Mouse (Mus musculus) stomach, embryonic 16.5 days (tissue): ENCODE measurements around the gene Lfng. TPM values are rescaled to one million over a fixed set of nuclear protein-coding genes. Genes with fewer than 3 reads are reported as not detected.

Source experiments
- ATAC-seq: fragments of 200-750 bp; cut with Nextera tagmentation; 2 replicates; pipeline ENCODE4 v1.8.0; 2017; ENCODE audit warnings: moderate number of reproducible peaks, moderate TSS enrichment; ENCODE audit not compliant: insufficient read depth, low FRiP score
- H3K27ac ChIP-seq: fragments of 300-500 bp; sonication (generic); 2 replicates; pipeline ENCODE4 v1.5.1; 2014; ENCODE audit warnings: low read length
- H3K27me3 ChIP-seq: fragments of 300-500 bp; sonication (generic); 2 replicates; pipeline ENCODE4 v1.6.1; 2014; ENCODE audit warnings: low read length, control low read depth, mixed read lengths; ENCODE audit not compliant: control insufficient read depth, insufficient read depth
- H3K36me3 ChIP-seq: fragments of 300-500 bp; sonication (generic); 2 replicates; pipeline ENCODE4 v1.6.1; 2014; ENCODE audit warnings: low read length; ENCODE audit not compliant: control insufficient read depth, insufficient read depth
- H3K4me1 ChIP-seq: fragments of 300-500 bp; sonication (generic); 2 replicates; pipeline ENCODE4 v1.6.1; 2014; ENCODE audit warnings: low read length, control low read depth, mixed read lengths; ENCODE audit not compliant: control insufficient read depth, insufficient read depth
- H3K4me2 ChIP-seq: fragments of 300-500 bp; sonication (generic); 2 replicates; pipeline ENCODE4 v1.6.1; 2014; ENCODE audit warnings: low read depth, low read length, mixed read lengths
- H3K4me3 ChIP-seq: fragments of 300-500 bp; sonication (generic); replicated peaks from 2 replicates; pipeline ENCODE4 v1.5.1; 2014; ENCODE audit warnings: mild to moderate bottlenecking, low read length
- H3K9ac ChIP-seq: fragments of 300-500 bp; sonication (generic); 2 replicates; pipeline ENCODE4 v1.6.1; 2014; ENCODE audit warnings: low read length
- H3K9me3 ChIP-seq: fragments of 300-500 bp; sonication (generic); replicated peaks from 2 replicates; pipeline ENCODE4 v1.6.1; 2016; ENCODE audit warnings: low read length, control low read depth; ENCODE audit not compliant: control insufficient read depth
- WGBS: fragments of 180-500 bp; shearing (Covaris S2); extraction: QIAGEN DNeasy Blood & Tissue Kit; methylation state at CpG from one replicate; pipeline ENCODE4 v1.1.7; 2014; 5-methylcytosine and 5-hydroxymethylcytosine counted together
- polyA plus RNA-seq: library from polyadenylated mRNA; unstranded; fragments of >200 nt; fragmentation: Nextera tagmentation; extraction: Ambion mirVana; gene quantifications from 2 replicates; pipeline ENCODE4 v1.2.1, GENCODE M21; 2015

Lfng gene
- polyA plus RNA-seq, 1 experiment from 2014 or later: 21.5 TPM

DNA sequence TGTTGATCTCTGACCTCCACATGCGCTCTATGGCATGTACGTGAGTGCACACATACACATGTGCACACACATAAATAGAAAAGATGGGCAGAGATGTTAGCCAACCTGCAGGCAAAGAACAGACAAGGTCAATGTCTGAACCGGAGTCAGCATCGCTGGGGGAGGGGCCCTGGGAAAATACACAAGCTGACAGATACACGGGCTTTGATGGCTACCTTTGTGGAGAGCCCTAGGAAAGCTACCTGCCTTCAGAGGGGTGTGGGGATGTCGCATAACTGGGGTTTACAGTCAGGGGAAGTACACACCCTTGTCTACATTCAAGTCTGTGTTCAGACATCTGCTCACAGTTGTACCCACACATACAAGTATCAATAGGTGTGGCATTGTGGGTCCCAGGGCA is 31.4 kb downstream of the Lfng start:
- Histone ChIP-seq H3K27ac (no peak overlapping the region), H3K4me2 (no peak overlapping the region), H3K27me3 (no peaks in the 10 kb centered on the region), H3K36me3 (0 out of 2 replicates have a peak, but pooled peaks cover 14% of the 10 kb centered on the region), H3K9me3 (no peaks in the 10 kb centered on the region), H3K4me1 (peaks cover 33% of the 10 kb centered on the region), H3K4me3 (no peak overlapping the region), H3K9ac (no peak overlapping the region)
- no peak for ATAC-seq
- 85% methylated on average over 6 of the region's 6 CpGs for whole genome bisulfite sequencing

GRCm38 (mm10) chr5:140639312-140639711 is 32.2 kb downstream of the Lfng start:
- Histone ChIP-seq H3K4me2 (no peak overlapping the region), H3K27ac (no peak overlapping the region), H3K9me3 (no peaks in the 10 kb centered on the region), H3K4me1 (peaks cover 33% of the 10 kb centered on the region), H3K36me3 (0 out of 2 replicates have a peak, but pooled peaks cover 13% of the 10 kb centered on the region), H3K27me3 (no peaks in the 10 kb centered on the region), H3K4me3 (no peak overlapping the region), H3K9ac (0 out of 2 replicates have a peak overlapping the region, but pooled peaks have one; percentile 20)
- WGBS: 90% methylated on average over 4 of the region's 4 CpGs
- ATAC-seq: no peak

GRCm38 (mm10) chr5:140639871-140640270 is 32.8 kb downstream of the Lfng start:
- H3K4me1 ChIP-seq: peaks cover 37% of the 10 kb centered on the region
- H3K27ac ChIP-seq: no peak overlapping the region
- no peak overlapping the region for H3K4me2 ChIP-seq
- H3K9ac ChIP-seq: peak overlapping the region; percentile 20; the same call in 1 of the 2 replicates
- no peaks in the 10 kb centered on the region for H3K9me3 ChIP-seq
- H3K4me3 ChIP-seq: no peak overlapping the region
- 0 out of 2 replicates have a peak, but pooled peaks cover 9% of the 10 kb centered on the region for H3K36me3 ChIP-seq
- WGBS: 75% methylated on average over 14 of the region's 14 CpGs
- H3K27me3 ChIP-seq: no peaks in the 10 kb centered on the region
- no peak for ATAC-seq

DNA sequence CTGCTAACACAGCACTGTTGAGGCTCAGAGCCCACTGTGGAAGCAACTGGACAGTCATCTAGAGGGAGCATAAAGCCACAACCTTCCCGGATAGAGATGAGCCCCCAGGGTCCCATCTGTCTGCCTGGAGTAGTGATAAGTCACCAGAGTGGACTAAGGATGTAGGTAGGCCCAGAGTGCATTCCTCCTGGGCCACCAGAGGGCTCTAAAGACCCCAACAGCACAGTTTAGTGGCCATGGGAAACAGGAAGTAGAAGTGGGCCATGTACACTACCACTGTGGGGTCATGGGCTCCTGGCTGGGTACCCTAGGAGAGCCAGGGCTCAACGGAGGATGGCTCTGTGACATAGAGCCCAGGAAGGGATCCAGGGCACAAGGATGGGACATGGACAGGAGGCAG is 33.7 kb downstream of the Lfng start:
- no peak overlapping the region for H3K9ac ChIP-seq
- no peaks in the 10 kb centered on the region for H3K9me3 ChIP-seq
- no peaks in the 10 kb centered on the region for H3K27me3 ChIP-seq
- no peak overlapping the region for H3K4me2 ChIP-seq
- 0 out of 2 replicates have a peak, but pooled peaks cover 9% of the 10 kb centered on the region for H3K36me3 ChIP-seq
- 82% methylated on average over 2 of the region's 2 CpGs for WGBS
- H3K27ac ChIP-seq: peak overlapping the region; percentile 89
- peak; percentile 5; the same call in 1 of the 2 replicates for ATAC-seq
- peaks cover 46% of the 10 kb centered on the region for H3K4me1 ChIP-seq
- H3K4me3 ChIP-seq: no peak overlapping the region

DNA sequence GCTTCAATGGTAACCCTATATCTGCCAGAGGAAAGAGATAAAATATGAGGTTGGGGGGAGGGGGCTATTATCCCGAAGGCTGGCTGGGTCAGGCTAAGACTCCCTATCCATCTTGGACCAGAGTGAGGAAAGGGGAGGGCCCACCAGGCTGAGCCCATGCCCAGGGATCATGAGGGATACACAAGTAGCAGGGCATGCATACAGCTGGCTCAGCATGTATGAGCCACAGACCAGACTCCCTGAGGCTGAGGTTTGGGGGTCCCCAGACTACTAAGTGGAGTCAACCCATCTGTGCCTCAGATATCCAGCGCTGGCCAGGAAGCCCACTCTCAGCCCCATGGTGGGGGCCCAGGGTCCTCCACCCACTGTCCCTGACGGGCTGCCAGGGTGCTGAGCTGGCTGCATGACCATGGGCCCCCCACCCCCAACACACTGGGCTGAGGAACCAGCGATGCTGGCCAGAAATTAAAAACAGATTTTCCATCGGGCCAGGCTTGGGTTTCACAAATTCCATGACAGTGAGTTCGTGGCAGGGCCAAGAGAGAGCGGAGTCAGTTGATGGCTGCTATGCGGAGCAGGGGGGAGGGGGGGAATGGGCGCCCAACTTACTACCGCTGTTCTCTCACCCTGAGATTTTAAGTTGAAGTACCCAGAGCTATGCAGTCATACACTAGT is 34.3 kb downstream of the Lfng start:
- H3K27me3 ChIP-seq: no peaks in the 10 kb centered on the region
- H3K4me2 ChIP-seq: peak overlapping the region; percentile 12; the same call in 1 of the 2 replicates
- 0 out of 2 replicates have a peak, but pooled peaks cover 9% of the 10 kb centered on the region for H3K36me3 ChIP-seq
- peak; percentile 69 for ATAC-seq
- peak overlapping the region; percentile 52 for H3K9ac ChIP-seq
- H3K27ac ChIP-seq: peak overlapping the region; percentile 89
- WGBS: 43% methylated on average over 10 of the region's 10 CpGs
- no peaks in the 10 kb centered on the region for H3K9me3 ChIP-seq
- no peak overlapping the region; the same call in 1 of the 2 replicates for H3K4me3 ChIP-seq
- H3K4me1 ChIP-seq: peaks cover 51% of the 10 kb centered on the region

- peaks cover 58% of the 10 kb centered on the region for H3K4me1 ChIP-seq
- no peaks in the 10 kb centered on the region for H3K9me3 ChIP-seq
- H3K4me3 ChIP-seq: no peak overlapping the region; the same call in 1 of the 2 replicates
- no peaks in the 10 kb centered on the region for H3K27me3 ChIP-seq
- 60% methylated on average over 3 of the region's 3 CpGs for WGBS
- H3K4me2 ChIP-seq: peak overlapping the region; percentile 12; the same call in 1 of the 2 replicates
- peak overlapping the region; percentile 52 for H3K9ac ChIP-seq
- ATAC-seq: no peak
- peak overlapping the region; percentile 89 for H3K27ac ChIP-seq
- H3K36me3 ChIP-seq: 0 out of 2 replicates have a peak, but pooled peaks cover 5% of the 10 kb centered on the region
Observed at GRCm38 (mm10) chr5:140642076-140642475, 35.0 kb downstream of the Lfng start.

DNA sequence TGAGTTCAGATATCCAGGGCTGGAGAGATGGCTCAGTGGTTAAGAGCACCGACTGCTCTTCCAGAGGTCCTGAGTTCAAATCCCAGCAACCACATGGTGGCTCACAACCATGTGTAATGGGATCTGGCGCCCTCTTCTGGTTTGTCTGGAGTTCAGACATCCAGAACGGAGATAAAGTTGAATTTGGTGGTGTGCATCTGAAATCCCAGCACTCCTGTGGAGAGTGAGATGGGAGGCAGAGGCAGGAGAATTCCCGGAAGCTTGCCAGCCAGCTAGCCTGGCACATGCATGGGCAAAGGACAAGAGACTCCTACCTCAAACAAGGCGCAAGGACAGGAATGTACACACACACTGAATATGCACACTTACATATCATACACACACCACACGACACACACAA is 37.1 kb downstream of the Lfng start:
- peaks cover 70% of the 10 kb centered on the region for H3K4me1 ChIP-seq
- H3K27ac ChIP-seq: no peak overlapping the region; the same call in 1 of the 2 replicates
- 89% methylated on average over 6 of the region's 6 CpGs for WGBS
- no peak overlapping the region for H3K4me2 ChIP-seq
- H3K9me3 ChIP-seq: no peaks in the 10 kb centered on the region
- no peaks in the 10 kb centered on the region for H3K36me3 ChIP-seq
- no peak overlapping the region for H3K9ac ChIP-seq
- ATAC-seq: no peak
- H3K4me3 ChIP-seq: no peak overlapping the region
- H3K27me3 ChIP-seq: no peaks in the 10 kb centered on the region

- H3K36me3 ChIP-seq: no peaks in the 10 kb centered on the region
- no peaks in the 10 kb centered on the region for H3K27me3 ChIP-seq
- peaks cover 72% of the 10 kb centered on the region for H3K4me1 ChIP-seq
- 67% methylated on average over 15 of the region's 15 CpGs for WGBS
- peak overlapping the region; percentile 41; the same call in 1 of the 2 replicates for H3K27ac ChIP-seq
- no peak overlapping the region for H3K4me3 ChIP-seq
- H3K4me2 ChIP-seq: peak overlapping the region; percentile 4; the same call in 1 of the 2 replicates
- no peak overlapping the region; the same call in 1 of the 2 replicates for H3K9ac ChIP-seq
- ATAC-seq: no peak
- H3K9me3 ChIP-seq: no peaks in the 10 kb centered on the region
Observed at GRCm38 (mm10) chr5:140644702-140645201, 37.6 kb downstream of the Lfng start.

GRCm38 (mm10) chr5:140645454-140645853 is 38.3 kb downstream of the Lfng start:
- Histone ChIP-seq H3K36me3 (no peaks in the 10 kb centered on the region), H3K27me3 (no peaks in the 10 kb centered on the region), H3K4me3 (no peak overlapping the region), H3K27ac (no peak overlapping the region; the same call in 1 of the 2 replicates), H3K4me1 (peaks cover 72% of the 10 kb centered on the region), H3K4me2 (no peak overlapping the region), H3K9me3 (no peaks in the 10 kb centered on the region), H3K9ac (no peak overlapping the region; the same call in 1 of the 2 replicates)
- ATAC-seq: no peak
- 81% methylated on average over 4 of the region's 4 CpGs for WGBS
